Mouse (Mus musculus) left cerebral cortex, postnatal 10 days (tissue): Measurements from ENCODE around the gene Ahcyl2. TPM values are rescaled to one million over a fixed set of nuclear protein-coding genes. Genes with fewer than 3 reads are reported as not detected.
A peak's percentile ranks its signal among the peaks of the same experiment; 100 is the strongest.

Source experiments
- DNase-seq, 2 experiments: peaks; one replicate each; pipeline ENCODE4 v3.0.0; 2021 to 2022; ENCODE audit warnings: low spot score in 2 of 2, mixed read lengths in 1 of 2; ENCODE audit errors: extremely low spot score in 1 of 2
- intact Hi-C: fragments of 180-260 bp; cut with DNase I; formaldehyde crosslinking; loops from one replicate; pipeline ENCODE4 v1.15.1; 2025
- total RNA-seq, 2 experiments: library from RNA; stranded (reverse); gene quantifications; 2 replicates each; pipeline ENCODE4 v1.2.3; 2021

The Ahcyl2 gene
- total RNA-seq, 2 experiments from 2014 or later: 67.9 to 75.9 TPM

DNA sequence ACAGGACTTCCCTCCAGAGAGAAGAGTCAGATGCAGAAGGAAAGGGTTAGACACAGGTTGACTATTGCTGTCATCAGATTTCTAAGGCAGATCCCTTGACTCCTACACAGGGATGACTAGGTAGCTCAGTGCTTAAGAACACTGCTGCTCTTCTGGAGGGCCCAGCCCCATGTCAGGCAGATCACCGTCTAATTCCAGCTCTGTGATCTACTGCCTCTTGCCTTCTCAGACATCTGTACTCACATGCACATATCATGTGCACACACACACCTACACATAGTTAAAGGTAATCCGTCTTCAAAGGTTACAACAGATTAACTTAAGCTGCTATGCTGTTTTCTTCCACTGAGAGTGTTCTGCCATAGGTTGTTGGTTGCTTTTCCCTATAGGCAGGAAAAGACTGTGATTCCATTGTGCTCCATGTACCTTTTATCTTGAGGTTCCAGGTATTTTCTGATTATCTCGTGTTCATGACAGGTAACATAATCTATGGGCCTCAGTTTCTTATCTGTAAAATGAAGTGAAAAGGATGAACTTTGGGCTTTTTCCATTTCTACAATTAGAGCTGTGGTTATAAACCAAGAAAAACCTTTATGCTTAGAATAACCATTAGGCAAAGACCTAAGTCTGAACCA lies 67.8 kb downstream of the Ahcyl2 start:
- no peak for DNase-seq
- intact Hi-C loops: no loop called here

DNA sequence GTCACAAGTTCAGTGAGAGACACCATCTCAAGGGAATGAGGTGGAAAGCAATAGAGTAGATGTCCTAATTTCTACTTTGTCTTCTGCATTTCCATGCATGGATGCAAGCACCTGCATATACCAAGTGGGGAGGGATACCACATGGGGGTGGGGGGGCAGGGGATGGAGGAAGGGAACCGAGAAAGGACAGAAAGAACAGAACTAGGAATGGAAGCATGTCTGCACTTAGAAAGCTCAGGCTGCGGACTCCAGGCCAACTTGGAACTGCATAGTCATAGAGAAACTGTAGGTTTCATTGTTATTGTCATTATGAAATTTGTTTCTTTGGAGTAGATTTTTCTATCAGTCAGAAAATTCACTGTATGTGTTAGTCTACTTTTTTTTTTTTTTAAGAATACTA lies 69.8 kb downstream of the Ahcyl2 start:
- DNase-seq: no peak
- intact Hi-C loops: no loop called here

DNA sequence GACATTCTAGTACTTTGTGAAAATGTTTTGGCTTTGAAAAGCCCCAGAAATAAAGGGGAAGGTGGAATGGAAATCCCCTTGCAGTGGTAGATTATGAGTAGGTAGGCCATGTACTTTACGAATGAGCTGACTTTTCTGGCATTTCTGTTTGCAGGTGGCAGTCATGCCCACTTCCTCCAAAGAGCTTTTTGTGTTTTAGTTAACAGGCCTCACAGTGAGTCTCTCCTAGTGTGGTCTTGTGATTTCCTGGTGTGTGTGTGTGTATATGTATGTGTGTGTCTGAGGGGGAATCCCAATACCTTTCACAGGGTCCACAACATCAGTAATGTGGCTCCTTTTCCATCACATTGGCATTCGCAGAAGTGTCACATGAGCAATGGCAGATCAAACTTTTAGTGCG lies 70.7 kb downstream of the Ahcyl2 start:
- no peak for DNase-seq
- intact Hi-C loops: no loop called here

DNA sequence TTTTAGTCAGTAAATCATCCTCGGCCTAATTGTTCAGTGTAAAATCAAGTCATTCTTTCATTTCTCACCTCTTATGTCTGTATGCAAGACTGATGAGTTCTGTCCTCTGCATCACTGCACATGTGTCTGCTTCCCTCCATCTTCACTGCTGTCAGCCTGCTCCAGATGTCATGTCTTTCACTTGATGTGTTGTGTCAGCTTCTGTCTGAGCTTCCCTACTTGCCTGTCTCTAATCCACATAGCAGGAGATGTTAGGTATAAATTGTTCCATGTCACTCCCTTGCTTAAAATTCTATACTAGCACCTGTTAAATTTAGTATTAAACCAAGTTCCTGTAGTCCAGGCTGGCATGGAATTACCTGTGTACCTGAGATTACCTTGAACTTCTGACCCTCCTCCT lies 72.2 kb downstream of the Ahcyl2 start:
- intact Hi-C loops: no loop called here
- DNase-seq: no peak

DNA sequence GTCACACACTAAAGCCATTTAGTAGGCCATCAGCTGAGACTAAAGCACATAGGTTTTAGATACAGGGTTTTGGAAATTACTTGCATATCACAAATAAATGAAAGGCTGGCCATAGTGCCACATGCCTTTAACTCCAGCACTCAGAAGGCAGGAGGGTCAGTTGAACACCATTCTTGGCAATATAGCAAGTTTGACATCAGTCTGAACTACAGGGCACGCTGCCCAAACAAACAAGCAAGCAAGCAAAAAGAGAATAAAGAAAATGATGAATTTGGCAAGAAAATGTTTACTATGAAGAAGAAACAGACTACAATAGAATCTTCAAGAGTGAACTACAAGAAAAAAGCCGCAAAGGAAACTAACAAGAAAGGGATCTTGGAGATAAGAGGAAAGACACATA lies 73.7 kb downstream of the Ahcyl2 start:
- no peak for DNase-seq

DNA sequence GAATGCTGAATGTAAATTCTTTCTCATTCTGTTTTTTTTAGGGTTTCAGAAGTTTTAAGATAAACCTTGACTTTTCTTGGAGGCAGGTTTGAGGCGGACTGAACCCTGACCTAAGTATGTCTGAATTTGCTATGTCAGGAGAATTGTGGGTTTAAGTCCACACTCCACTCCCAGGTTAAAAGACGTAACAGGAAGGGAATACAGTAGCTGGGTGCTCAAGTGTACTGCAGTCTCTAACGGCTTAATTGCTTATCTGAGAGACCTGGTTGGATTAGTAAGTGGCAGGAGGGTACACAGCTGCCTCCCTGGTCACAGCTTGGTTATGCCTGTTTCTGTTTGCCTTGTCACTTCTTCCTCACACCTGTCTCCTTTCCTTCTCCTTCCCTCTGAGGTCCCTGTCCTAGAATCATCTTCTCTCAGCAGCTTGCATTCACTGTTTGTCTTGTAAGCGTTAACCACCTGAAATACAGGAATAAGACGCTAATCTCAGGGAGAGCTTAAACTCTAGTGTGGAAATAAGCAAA lies 79.9 kb downstream of the Ahcyl2 start:
- intact Hi-C loops: no loop called here
- no peak for DNase-seq

More for the DNA sequence above, 73.7 kb downstream of the Ahcyl2 start:
- intact Hi-C loops: no loop called here

DNA sequence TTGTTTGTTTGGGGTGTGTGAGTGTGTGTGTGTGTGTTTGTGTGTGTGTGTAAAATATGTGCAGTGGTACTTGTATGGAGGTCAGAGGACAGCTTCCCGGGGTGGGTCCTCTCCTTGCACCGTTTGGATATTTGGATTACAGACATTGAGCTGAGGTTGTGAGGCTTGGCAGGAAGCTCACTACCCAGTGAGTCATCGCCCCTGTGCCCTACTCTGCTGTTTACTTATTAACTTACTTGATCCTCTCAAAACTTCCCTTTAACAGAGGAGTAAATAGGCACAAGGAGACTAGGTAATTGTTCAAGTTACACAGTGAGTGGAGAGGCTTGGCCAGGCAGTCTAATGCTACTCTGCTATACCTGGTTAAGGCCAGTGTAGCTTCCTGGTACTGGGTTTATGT lies 81.0 kb downstream of the Ahcyl2 start:
- no peak for DNase-seq
- intact Hi-C loops: no loop called here

DNA sequence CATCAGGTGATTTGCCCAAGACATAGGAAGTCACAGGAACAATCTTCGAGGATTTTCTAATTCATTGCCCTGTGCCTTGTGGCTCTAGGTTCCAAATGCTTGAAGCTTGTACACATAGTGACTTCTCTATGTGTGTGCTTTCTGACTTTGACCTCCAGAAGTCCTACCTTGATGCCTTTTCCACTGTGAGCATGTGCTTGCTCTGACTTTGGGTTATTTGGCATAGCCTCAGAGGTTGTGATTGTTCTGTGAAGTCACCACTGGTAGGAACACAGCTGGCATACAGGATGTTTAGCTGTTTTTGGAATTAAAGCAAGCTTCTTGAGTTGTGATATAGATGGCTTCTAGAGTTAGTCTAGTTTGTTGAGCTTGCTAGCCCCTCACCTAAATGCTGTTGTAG lies 82.3 kb downstream of the Ahcyl2 start:
- intact Hi-C loops: loop anchor here (5.0 to 10.0 kb wide), 2 partner anchors 232 to 355 kb away; no protein-coding TSS in a partner anchor
- no peak for DNase-seq

DNA sequence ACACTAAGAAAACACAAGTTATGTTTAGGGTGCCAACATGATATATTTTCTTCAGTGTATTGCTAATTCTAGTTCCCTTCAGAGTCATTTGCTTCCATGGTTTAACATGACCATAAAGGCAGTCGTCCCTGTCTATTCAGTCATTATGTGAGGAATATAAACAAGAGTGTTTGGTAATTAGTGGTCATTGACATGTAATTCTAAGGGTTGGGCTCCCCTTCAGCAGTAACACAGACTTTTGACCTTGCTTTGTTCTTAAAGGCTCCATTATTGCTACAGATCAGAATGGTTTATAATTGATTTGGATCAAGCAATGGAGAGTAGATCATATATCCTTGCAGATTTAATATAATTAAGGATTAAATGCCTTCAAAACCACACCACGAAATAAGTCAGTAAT lies 82.9 kb downstream of the Ahcyl2 start:
- no peak for DNase-seq
- intact Hi-C loops: loop anchor here (5.0 to 10.0 kb wide), 2 partner anchors 232 to 354 kb away; no protein-coding TSS in a partner anchor

DNA sequence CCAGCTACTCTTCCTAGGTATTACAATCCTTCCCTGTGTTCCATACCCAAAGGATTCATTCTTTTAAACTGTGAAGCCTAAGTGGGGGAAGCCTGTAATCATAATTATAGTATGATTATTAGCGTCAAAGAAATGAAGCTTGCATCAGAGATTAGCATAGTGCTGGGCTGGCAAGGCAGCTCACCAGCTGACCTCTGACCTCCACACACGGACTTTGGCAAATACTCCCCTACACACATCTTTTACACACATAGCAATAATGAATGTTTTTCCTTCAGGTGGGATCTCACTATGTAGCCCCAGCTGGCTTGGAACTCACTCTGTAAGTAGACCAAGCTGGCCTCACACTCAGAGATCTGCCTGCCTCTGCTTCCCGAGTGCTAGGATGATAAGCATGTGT lies 84.1 kb downstream of the Ahcyl2 start:
- intact Hi-C loops: loop anchor here (5.0 to 10.0 kb wide), 2 partner anchors 230 to 353 kb away; no protein-coding TSS in a partner anchor
- DNase-seq: no peak

DNA sequence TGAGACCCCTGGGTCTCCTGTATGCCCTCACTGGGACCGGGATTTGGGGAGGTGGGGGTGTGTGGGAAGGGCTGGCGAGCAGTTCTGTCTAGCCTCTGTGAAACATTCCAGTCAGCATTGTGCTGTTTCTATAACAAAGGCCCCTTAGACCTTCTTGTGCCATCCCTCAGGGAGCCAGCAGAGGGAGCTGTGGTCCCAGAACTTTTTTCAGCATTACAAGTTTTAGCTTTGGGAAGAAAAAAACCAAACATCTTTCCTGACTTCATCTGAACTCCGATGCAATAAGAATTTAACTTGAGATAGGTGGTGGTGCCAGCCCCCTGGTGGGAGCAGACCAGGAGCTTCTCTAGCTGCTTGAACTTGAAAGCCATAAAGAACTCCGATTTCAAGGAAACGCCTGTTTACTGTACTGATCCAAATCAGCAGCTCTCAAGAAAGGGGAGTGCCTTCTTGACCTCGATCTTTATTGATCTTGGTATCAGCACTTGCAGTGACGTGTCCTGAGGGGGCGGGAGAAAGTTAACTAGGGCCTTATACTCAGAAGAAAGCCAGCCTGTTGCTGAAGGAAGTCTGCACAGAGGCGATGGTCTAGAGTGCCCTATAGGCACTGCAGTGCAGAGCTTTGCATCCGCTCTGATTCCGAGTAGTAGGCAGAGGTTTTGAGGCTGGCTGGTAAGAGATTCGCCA lies 85.5 kb downstream of the Ahcyl2 start:
- DNase-seq: peak; percentile 70 to 73
- intact Hi-C loops: loop anchor here (5.0 to 10.0 kb wide), 2 partner anchors 229 to 351 kb away; no protein-coding TSS in a partner anchor

DNA sequence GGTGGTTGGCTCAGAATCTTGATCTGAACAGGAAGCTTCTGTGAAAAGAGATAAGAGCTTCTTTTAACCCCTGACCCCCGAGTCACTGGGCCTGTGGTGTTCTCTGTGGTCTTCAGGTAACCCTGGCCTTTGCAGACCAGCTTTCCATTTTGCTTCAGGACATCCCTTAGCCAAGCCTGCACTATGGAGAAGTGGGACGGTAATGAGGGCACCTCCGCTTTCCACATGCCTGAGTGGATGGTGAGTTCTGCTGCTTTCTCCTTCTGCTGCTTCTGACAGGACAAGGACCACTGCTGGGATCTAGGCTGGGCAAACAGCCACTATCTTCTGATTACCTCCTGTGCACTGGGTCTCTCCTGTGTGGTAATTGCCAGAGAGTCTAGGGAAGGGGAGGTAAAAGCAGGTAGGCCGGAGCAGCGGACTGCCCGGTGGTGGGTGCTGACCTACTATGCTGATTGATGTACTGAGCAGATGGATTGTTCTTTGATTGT lies 86.1 kb downstream of the Ahcyl2 start:
- DNase-seq: no peak
- intact Hi-C loops: loop anchor here (5.0 to 10.0 kb wide), 2 partner anchors 228 to 351 kb away; no protein-coding TSS in a partner anchor

DNA sequence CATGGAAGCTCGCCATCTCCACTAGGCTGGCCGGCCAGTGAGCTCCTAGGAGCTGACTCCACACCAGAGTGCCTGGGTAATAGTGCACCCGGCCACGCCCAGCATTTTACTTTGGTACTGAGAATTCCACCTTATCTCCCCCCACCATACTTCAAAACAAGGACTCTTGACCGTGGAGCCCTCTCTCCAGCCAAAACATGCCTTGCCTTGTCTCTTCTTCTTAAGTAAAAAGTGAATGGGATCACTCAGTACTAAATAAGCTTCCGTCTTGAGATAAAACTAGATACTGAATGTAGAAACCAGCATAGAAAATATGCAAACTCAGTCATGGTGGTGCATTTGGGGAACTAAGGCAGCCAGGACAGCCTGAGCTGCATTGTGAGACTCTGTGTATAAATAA lies 90.8 kb downstream of the Ahcyl2 start:
- DNase-seq: no peak
- intact Hi-C loops: loop anchor here (10.0 kb wide), 1 partner anchor 346 kb away; no protein-coding TSS in a partner anchor

DNA sequence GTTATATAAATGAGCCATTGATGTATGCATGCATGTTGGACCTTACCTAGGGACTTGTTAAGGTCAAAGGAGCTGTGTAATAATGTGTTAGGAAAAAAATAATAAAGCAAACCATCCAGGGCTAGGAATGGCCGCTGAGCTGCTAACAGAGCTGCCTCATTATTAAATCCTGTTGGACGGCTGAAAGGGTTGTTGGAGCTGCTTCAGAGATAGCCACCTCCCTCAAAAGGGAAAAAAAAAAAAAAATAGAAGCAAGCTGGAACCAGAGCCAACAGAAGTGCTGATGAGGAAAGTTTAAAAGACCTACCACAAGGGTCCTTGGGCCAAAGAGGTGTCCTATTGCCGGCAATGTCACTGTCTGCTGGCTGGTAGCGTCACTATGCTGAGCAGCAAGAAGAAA lies 91.5 kb downstream of the Ahcyl2 start:
- no peak for DNase-seq
- intact Hi-C loops: loop anchor here (10.0 kb wide), 1 partner anchor 345 kb away; no protein-coding TSS in a partner anchor

DNA sequence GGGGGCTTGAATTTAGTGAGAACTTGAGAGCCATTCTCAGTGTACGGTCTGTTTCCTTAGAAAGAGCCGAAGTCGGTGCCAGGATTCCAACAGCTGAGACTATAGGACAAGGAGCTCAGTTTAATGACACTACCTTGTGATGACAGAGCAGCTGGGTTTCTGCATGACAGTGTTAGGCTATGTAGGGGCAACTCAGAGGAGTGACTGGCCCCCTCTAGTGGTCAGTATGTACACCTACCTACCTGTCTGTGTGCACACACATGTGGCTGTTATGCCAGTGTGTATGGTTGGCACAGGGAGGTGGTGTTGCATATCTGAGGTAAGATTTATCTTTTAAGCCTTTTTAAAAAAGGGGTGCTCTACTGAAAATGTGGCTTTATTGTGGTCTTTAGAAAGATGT lies 92.4 kb downstream of the Ahcyl2 start:
- intact Hi-C loops: no loop called here
- no peak for DNase-seq

DNA sequence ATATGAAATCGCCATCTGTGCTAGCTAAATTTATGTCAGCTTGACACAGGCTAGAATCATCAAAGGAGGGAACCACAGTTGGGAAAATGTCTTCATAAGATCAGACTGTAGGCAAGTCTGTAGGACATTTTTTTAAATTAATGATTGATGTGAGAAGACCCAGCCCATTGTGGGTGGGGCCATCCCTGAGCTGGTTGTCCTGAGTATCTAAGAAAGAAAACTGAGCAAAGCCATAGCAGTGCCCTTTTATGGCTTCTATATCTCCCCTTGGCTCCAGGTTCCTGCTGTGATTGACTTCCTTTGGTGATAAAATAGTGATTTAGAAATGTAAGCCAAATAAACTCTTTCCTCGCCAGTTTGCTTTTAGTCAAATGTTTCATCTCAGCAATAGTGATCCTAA lies 97.1 kb downstream of the Ahcyl2 start:
- intact Hi-C loops: no loop called here
- DNase-seq: no peak

DNA sequence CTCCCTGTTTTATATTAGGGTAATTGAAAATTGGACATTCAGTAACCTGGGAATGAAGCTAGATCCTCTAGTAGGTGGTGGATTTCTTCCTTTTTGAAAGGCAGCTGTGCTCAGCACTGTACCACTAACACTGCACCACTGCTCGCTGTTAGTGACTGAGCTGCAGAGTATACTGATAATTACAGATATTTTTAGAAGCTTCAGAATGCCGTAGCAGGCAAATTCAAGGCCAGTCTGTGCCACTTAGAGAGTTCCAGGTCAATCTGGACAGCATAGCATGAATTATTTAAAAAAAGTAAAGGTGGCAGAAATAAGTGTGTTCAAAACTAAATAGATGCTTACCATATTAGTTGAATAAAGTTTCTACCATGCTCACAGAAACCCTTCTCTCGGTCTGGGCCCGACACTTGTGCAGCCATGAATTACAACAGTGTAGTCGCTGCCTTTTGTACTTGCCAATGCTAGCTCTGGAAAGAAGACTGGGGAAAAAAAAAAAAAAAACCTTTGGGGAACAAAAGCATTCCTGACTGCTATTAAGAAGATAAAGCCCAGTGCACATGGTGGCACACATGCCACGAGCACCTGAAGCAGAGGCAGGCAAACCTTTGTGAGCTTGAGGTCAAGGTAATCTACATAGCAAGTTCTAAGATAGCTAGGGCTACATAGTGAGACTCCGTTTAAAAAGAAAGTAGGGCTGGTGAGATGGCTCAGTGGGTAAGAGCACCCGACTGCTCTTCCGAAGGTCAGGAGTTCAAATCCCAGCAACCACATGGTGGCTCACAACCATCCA lies 99.3 kb downstream of the Ahcyl2 start:
- intact Hi-C loops: no loop called here
- DNase-seq: no peak

DNA sequence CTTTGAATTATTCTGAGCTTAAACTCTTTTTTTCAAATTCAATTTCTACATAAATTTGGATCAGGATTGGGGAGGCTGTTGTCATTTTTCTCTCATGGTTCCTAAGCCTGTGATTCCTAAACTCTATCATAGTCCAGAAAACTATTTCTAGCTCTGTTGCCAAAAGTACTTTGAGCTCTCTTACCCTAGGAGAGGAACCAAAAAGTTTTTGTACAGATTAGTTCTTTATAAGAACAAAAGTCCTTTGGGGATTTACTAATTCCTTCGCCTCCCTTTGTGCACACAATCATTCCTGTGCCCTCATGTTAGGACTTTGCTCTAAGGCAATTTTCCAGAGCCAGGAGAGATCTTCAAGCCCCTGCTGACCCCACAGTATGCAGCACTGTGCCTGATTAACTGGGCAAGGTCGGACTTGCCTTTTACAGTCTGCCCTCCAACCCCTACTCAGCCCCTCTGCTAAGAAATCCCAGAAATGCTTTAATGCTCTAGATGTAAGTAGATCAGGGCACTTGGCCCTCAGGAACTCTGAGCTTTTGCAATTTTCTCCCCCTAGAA lies 100.6 kb downstream of the Ahcyl2 start:
- intact Hi-C loops: no loop called here
- DNase-seq: no peak

DNA sequence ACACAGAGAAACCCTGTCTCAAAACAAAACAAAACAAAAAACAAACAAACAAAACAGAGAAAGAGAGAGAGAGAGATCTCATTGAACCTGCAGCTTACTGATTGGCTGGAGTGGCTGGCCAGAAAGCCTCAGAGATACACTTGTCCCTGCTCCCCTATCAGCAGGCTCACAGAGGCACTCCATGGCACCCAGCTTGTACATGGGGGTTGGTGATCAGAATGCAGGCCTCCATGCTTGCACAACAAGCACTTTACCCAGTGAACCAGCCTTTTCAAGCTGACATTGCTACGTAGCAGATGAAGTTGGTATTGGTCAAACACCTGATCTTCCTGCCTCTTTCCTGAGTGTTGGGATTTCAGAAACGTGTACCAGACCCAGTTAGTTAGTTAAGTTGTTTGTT lies 105.8 kb downstream of the Ahcyl2 start:
- no peak for DNase-seq
- intact Hi-C loops: no loop called here
